Mouse (Mus musculus): ENCODE results near the gene Atp8b2. TPM values are rescaled to one million over a fixed set of nuclear protein-coding genes. Genes with fewer than 3 reads are reported as not detected.
A peak's percentile ranks its signal among the peaks of the same experiment; 100 is the strongest.

The Atp8b2 gene
- total RNA-seq (2014; fragmentation: Nextera tagmentation) (12.2 and 35.5 TPM in 2 replicates), total RNA-seq (2017) (29.3 and 31.4 TPM in 2 replicates)

DNA sequence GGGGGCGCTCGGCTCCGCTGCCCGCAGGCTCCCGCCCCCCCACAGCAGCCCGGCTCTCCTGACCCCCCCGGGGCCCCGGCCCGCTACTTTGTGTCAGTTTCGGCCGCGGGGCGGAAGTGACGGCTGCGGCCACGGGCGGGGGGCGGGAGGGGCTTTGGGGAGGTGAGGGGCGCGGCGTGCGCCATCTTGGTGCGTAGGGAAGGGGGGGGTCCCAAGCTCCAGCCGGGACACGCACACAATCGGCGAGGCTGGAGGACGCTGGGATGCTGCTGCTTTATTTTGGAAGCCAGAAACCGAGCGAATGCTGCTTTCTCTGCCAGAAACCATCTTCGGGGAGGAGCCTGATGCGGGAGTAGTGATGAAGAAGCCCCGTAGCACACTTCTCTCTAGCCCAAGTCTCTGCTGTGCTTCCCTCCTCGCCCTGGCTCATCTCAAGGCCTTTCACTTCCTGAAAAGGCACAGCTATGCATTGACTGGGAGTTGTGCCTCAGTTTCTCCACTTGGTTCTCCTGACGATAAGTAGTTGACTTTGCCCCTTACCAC lies at the start of gene Atp8b2:
Gene Atp8b2, minus strand, starts transcription at position 288 of the 543 bp plus-strand sequence.
- peak; percentile 20 for ATAC-seq (replicated peaks; ENCODE audit: poor library complexity, severe bottlenecking)

DNA sequence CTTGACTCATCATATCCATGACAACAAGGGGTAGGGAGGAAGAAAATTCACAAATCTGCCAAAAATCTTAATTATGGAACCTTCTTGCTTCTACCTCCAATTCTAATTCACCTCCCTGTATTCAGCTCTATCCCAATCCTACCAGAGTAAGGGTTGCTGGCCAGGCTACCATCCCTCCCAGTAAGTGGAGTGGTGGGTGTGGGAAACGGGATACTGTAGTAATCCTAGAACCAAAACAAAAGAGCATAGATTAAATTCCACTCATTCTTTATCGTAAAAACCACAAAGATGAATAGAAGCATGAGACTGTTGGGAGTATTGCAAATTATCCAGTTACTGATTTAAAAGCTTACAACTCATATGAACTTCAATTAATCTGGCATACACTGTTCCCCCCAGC lies 47.0 kb upstream of the Atp8b2 start:
- no peak for ATAC-seq (replicated peaks; ENCODE audit: poor library complexity, severe bottlenecking)

DNA sequence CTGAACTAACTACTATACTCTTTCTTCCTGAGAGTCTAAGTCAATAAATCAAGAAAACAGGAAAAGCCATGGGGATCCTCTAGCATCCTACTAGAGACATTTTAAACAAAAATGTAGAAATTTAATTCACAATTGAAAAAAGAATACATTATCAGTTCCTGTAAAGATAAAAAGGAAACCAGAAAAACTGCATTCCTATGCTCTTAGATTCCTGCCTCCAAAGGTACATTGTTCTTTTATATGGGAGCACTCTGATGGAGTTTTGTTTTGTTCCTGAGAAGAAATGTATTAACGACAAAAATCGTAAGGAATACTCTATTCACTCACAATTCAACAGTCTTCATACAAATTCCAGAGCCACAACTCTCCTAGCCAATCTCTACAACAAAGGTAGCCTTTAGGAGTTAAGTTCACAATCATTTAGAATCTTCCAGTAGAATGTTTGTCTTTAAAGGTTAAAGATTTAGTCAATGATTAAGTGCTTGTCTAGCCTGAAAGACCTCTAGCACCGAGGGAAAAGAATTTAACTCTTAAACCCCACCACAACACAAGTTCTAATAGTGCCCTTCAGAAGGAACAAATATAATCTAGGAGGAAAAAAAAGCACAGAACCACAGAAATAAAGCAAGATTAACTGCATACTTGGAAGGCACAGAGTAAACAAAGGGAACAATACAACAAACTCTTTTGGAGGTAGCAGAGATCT lies 40.9 kb upstream of the Atp8b2 start:
- no peak for ATAC-seq (replicated peaks; ENCODE audit: poor library complexity, severe bottlenecking)

DNA sequence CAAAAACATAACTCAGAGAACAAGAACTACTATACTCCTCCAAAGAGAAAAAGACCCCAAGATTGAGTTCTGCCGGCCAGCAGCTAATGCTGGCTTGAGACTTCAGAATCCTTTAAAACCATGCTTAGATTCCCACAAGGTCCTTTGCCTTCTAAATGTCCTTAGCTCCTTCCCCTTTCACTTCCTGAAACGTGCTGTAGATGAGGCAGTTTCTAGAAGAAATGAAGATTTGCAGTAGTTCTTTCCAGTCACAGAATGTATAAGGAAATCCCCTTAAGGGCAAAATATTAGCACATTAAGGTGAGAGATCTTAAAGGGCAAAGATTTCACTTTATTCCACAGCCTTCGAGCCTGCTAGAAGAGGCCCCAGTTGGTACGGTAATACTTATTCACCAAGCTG lies 36.5 kb upstream of the Atp8b2 start:
- ATAC-seq (replicated peaks; ENCODE audit: poor library complexity, severe bottlenecking): peak; percentile 20

DNA sequence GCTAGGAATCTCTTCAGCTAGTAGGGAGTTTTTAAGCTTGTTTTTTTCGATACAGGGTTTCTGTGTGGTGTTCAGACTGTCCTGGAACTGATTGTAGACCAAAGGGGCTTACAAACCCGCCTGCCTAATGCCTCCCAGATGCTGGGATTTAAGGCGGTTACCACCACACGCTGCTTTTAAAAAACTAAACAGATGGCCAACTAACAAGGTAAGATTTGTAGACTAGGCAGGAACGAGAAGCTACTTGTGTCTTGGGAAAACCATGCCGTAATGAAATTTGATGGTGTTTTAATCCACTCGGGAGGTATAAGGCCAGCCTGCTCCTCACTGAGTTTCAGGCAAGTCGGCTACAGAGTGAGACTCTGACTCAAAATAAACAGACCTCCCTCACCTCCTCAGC lies 35.8 kb upstream of the Atp8b2 start:
- no peak for ATAC-seq (replicated peaks; ENCODE audit: poor library complexity, severe bottlenecking)

DNA sequence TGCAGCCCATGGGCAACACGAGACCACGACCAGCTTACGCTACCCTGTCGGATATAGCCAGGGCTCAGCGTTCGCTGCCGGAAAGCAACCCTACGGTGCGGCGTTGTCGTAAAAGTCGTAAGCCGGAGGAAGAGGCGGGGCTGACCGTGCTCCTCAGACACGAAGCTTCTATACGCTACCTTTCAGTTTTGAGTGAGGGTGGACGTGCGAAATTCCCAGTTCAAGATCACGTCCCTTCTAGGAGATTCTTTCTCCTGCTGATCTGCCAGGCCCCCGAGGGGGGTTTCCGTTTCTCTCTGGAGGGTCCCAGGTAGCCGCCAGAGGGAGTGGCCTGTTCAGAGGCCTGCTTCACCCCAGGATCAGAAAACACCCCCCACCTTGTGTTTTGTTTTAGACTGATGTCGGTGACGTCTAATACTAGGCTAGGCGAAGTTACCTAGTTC lies 35.3 kb upstream of the Atp8b2 start, which contains the start of gene Hax1:
Gene Hax1, minus strand, starts transcription at position 169 of the 443 bp plus-strand sequence.
- ATAC-seq (replicated peaks; ENCODE audit: poor library complexity, severe bottlenecking): peak; percentile 93

DNA sequence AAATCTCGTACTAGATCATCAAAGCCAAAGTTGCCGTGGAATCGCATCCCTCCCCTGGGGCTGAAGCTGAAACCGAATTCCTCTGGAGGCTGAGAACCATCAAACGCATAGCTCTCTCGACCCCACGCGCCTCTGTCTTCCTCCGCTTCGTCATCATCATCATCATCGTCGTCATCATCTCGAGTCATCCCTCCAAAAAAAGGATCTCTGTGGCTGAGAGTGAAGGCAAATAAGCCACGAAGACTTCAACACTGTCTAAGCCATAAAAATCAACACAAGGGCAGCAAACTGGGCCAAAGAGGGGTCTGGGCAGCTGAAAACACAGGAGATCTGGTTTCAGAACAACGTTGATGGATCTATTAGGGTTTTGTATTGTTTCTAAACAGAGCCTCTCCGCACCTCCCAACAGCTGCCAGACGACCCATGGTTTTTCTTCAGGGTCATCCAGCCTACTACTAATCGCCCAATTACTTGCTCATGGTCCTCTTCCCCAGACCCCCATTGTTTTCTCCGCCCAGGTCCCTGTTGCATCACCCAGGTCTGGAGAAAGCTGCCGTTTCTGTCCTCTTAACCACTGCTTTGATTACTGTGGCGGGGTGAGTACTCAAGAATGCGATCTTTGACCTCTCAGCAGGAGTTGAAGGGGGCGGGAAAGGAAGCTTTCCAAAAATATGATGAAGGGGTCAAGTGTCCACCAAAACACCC lies 34.6 kb upstream of the Atp8b2 start:
- ATAC-seq (replicated peaks; ENCODE audit: poor library complexity, severe bottlenecking): peak; percentile 42

DNA sequence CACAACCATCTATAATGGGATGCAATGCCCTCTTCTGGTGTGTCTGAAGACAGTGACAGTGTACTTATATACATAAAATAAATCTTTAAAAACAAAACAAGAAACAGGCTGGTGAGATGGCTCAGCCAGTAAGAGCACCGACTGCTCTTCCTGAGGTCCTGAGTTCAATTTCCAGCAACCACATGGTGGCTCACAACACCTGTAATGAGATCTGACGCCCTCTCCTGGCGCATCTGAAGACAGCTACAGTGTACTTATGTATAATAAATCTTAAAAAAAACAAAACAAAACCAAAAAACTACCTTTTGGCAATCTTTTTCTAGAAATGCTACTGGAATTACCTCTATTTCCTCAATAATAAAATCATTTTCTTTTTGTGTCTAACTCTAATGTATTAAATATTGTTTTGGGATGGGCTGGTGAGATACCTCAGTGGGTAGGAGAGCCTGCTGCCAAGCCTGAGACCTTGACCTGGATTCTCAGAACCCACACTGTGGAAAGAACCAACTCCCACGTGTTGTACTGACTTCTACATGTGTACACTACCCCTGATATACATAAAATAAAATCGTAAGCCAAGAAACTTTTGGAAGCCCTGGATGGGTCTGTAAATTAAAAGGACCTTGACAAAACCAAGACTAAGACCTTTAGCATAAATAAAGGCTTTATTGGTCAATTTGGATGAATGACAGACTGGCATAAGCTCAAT lies 31.7 kb upstream of the Atp8b2 start:
- ATAC-seq (replicated peaks; ENCODE audit: poor library complexity, severe bottlenecking): no peak

DNA sequence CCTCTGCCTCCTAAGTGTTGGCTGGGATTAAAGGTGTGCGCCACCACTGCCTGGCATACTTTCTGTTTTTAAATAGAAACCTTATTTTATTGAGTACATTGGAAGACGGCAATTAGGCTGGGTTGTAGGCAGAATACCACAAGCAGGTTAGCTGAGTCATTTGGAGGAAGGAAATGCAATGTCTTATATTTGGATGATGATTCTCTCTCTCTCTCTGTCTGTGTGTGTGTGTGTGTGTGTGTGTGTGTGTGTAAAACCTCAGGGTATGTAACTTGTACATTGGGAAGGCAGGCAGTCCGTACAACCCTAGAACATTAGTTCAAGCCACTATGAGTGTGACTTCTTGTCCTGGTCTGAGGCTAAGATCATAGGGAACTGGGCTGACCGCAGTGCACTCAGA lies 24.5 kb upstream of the Atp8b2 start:
- peak; percentile 87 for ATAC-seq (replicated peaks; ENCODE audit: poor library complexity, severe bottlenecking)

DNA sequence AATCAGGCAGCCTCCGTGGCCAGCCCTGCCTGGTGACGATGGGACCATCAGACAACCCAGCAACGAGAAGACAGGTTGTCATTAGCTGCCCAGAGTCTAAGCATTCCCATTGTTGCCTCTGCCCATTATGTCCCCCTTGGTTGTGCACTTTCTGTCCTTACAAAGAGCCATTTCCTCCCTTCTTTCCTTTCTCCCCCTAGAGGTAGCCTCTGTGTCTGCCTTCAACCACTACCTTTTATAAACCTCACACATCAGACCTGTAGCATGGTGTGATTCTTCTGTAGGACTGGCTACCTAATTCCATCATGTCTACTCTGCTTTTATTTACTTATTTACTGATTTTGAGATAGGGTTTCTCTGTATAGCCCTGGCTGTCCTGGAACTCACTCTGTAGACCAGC lies 23.9 kb upstream of the Atp8b2 start:
- peak; percentile 65 for ATAC-seq (replicated peaks; ENCODE audit: poor library complexity, severe bottlenecking)

DNA sequence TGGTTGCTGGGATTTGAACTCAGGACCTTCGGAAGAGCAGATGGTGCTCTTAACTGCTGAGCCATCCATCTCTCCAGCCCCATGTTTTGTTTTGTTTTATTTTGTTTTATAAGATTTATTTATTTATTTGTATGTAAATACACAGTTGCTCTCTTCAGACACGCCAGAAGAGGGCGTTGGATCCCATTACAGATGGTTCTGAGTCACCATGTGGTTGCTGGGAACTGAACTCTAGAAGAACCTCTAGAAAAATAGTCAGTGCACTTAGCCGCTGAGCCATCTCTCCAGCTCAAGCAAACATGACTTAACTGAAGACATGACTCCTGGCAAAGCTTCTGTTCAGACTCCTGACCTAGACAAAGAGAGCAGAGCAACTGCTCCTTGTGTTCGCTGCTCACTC lies 19.1 kb upstream of the Atp8b2 start:
- ATAC-seq (replicated peaks; ENCODE audit: poor library complexity, severe bottlenecking): no peak

DNA sequence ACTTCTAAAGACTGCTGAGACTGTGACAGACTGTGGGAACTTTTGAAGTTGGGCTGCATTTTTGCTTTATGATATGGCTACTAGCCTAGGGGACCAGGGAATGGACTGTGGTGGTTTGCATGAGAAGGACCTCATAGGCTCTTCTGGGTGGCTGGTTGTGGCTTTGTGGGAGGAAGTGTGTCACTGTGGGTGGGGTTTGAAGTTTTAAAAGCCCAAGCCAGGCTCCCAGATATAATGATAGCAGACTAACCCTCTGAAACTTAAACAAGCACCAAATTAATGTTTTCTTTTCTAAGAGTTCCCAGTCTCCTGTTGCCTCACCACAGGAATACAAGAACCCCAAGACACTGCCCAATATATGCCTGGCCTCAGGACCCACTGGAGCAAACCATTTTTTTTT lies 13.6 kb upstream of the Atp8b2 start:
- no peak for ATAC-seq (replicated peaks; ENCODE audit: poor library complexity, severe bottlenecking)

DNA sequence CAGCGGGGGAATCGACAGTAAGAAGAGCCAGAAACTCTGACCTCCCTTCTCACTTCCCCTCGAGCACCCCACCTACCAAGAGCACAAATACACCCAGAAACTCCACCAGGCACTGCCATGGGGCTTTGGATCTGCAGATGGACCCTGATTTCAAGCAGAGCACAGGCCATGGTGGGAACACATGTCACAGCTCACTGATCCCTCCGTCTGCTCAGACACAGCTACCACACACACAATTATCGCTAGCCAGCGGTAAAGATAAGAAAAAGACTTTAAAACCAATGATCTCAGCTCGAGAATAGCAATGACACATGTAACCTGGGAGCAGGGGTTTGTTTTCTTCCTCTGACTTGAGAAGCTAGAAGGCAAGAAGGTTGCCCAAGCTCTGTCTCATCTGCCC lies 5.2 kb upstream of the Atp8b2 start:
- no peak for ATAC-seq (replicated peaks; ENCODE audit: poor library complexity, severe bottlenecking)

DNA sequence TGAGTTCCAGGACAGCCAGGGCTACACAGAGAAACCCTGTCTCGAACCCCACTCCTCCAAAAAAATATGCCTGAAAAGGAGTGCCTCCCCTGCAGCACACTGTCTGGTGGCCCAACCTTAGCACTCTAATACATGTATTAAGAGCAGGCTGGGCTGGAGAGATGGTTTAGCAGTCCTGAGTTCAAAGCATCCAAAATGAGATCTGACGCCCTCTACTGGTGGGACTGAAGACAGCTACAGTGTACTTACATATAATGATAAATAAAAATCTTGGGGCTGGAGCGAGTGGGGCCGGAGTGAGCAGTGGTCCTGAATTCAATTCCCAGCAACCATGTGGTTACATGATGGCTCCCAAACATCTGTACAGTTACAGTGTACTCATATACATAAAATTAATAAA lies 3.6 kb upstream of the Atp8b2 start:
- no peak for ATAC-seq (replicated peaks; ENCODE audit: poor library complexity, severe bottlenecking)

DNA sequence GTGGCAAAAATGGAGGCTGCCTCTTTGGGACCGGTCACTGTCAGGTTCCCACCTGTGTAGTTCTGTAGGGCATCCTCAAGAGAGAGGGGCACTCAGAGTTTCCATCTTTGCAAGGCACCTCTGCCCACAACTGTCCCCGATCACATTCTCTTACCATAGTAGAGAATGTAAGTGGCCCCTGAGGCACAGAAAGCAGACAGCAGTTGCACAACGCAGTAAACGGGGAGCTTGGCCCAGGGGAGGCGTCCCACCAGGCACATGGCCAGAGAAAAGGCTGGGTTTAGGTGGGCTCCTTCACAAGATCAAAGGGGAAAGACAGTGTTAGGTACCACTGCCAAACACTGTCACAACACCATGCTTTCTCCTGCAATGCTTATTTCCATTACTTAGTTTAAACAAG lies 2.7 kb upstream of the Atp8b2 start:
- ATAC-seq (replicated peaks; ENCODE audit: poor library complexity, severe bottlenecking): no peak

DNA sequence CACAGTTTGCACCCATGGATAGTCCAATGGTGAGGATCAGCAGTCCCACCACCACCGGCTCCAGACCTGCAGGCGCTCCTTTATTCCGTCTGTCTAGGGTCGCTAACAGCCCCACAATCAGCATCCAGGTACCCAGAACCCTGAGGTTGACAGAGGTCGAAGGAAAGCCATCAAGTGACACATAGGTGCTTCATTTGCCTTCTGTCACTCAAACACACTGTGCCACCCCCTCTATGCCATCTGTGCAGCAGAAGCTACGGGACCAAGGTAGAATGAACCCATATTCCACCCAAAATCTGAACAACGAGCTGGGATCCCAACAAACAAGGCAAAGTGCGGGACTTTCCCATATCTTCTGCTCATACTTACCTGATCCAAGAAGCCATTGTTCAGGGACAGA lies 2.2 kb upstream of the Atp8b2 start:
- no peak for ATAC-seq (replicated peaks; ENCODE audit: poor library complexity, severe bottlenecking)

DNA sequence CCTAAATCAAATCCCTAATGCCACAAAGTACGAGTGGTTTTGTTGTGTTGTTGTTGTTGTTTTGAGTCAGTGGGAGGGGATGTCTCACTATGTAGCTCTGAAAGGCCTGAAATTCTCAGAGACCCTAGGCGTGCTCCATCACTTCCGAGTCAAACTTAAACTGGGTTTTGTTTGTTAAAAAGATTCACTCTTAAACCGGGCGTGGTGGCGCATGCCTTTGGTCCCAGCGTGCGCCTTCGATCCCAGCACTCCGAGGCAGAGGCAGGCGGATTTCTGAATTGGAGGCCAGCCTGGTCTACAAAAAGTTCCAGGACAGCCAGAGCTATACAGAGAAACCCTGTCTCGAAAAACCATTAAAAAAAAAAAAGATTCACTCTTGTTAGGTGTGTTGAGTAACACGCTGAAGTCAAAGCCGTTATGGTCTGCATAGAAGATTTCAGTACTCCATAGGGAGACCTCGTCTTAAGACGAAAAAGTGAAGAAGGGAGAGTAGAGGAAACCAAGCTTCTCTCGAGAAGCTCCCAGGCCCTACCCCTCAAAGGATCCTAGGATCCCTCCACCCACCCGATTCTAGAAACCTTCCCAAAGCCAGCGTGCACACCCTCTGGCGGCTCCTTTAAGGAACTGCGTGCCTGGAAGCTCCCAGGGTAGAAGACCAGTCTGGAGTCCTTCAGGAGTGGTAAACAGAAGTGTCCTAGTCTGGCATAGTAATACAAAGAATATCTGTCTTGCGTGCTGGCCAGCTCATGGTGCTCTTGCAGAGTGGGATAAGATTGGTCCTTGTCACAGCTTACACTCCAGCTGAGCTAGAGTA lies 825 bp upstream of the Atp8b2 start:
- peak; percentile 50 for ATAC-seq (replicated peaks; ENCODE audit: poor library complexity, severe bottlenecking)

DNA sequence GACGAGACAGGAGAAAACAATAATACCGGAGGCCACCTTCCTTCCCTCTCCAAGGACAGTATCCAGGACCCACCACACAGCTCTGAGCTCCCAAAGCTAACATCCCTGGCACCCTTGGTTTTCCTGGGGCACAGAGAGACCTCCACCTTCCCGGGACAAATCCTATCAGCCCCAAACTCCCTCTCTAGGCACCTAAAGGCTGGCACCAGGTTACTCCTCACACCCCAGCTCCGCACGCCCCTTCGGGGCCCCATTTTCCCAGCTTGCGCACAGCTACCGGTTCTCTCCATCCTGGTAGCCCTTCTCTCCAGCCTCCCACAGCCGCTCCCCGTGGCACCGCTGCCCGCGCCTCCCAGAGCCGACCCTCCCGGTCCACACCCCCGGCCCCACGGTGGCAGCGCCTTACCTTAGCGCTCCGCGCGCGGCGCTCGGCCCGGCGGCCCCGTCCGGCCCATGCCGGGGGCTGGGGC lies 522 bp downstream of the Atp8b2 start:
- ATAC-seq (replicated peaks; ENCODE audit: poor library complexity, severe bottlenecking): no peak

DNA sequence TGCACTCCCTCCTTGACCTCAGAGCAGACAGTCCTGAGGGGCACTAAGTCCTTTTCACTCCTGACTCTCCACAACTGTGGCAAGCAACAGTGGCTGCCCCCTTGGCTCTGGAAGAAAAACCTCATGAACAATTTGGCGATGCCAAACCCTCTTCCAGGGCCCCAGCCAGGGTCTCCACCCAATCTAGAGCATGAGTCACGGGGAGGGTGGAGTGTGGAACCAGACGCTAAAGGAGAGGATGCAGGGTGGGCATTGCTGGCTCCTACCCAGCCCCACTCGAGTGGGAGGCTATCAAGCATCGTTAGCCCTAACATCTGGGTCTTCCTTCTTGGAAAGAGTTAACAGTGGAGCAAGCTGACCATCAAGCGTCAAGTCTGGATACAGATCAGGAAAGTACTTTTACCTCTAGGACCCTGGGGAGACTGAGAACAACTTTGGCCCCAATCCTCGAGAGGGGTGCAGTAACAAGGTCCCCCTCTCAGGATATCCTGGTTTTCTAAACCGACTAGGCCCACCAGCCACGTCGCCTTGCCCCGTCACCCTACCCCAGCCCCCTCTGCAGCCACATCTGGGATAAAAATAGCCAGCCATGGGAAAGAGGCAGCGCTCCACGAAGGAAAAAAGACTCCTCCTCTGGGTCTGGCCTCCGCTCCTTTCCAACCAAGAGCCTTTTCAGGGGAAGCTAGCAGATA lies 1.1 kb downstream of the Atp8b2 start:
- ATAC-seq (replicated peaks; ENCODE audit: poor library complexity, severe bottlenecking): no peak
